Mouse (Mus musculus) macrophage (primary cell): Measurements from ENCODE around the gene Baiap2l2. TPM values are rescaled to one million over a fixed set of nuclear protein-coding genes. Genes with fewer than 3 reads are reported as not detected.
A peak's percentile ranks its signal among the peaks of the same experiment; 100 is the strongest.
"Not testable (repeated sequence)": the region's sequence is repeated elsewhere in the genome, so short reads cannot be mapped to it uniquely, and the experiment has no call there.

Source experiments
- H3K27ac ChIP-seq: fragments of 350-480 bp; formaldehyde crosslinking; 2 replicates; pipeline ENCODE4 v1.9.0; 2021
- H3K36me3 ChIP-seq: fragments of 350-480 bp; formaldehyde crosslinking; 2 replicates; pipeline ENCODE4 v1.9.0; 2021; ENCODE audit errors: inconsistent target
- H3K4me3 ChIP-seq: fragments of 350-480 bp; formaldehyde crosslinking; 2 replicates; pipeline ENCODE4 v1.9.0; 2021; ENCODE audit errors: inconsistent target
- H3K79me2 ChIP-seq: fragments of 350-480 bp; formaldehyde crosslinking; 2 replicates; pipeline ENCODE4 v1.9.0; 2021; ENCODE audit errors: inconsistent target
- WGBS: methylation state at CpG from one replicate; pipeline ENCODE4 v1.1.7; 2026; ENCODE audit warnings: inconsistent platforms; ENCODE audit not compliant: missing documents; 5-methylcytosine and 5-hydroxymethylcytosine counted together
- polyA plus RNA-seq: library from polyadenylated mRNA; stranded (reverse); fragments of 250-400 nt; gene quantifications from 3 replicates; pipeline ENCODE4 v1.2.4, GENCODE M21; 2018; ENCODE audit warnings: inconsistent platforms

The Baiap2l2 gene
- polyA plus RNA-seq, 1 experiment from 2014 or later = not detected

DNA sequence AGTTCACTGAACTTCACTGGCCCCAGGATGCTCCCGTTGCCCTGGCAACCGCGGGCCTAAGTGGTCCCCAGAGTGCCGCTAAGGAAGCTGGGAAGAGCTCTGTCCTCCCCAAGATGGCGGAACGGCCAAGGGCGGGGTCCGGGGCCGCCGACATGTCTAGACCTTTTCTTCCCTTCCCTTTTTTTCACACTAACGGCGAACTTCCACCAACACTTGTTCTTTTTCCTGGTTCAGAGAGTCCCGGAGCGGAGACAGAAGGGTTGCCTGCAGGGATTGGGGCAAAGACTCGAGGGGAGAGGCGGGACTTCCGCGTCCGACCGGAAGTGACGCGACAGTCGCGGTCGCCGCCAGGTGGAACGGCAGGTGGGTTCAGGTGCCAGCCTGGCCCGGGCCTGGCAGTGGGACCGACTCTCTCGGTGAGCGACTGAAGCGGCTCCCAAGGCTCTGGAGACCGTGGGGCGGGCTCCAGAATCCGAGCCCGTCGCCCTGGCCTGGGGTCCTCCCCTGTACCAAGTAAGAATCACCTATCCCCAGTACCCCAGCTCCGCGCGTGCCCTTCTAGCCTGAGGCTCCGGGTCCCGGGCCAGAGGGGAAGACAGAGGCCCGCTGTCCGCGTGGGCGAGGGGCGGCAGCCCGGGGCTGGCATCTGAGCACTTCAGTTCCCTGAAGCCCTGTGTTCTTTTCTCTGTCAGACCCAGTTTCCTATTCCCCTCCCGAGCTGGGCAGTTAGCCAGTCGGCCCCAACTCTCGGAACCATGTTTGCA is 56.1 kb downstream of the Baiap2l2 start, which contains the start of the genes Pick1 and Gm49486:
Gene Pick1, plus strand, starts transcription at position 116 of the 764 bp plus-strand sequence.
Gene Gm49486, plus strand, starts transcription at position 334 of the 764 bp plus-strand sequence.
- Histone ChIP-seq H3K27ac (peak within 1 kb of the TSS; percentile 61), H3K4me3 (peak within 1 kb of the TSS; percentile 47), H3K79me2 (no peaks in the 10 kb centered on the region), H3K36me3 (no peaks in the 10 kb centered on the region)
- WGBS = 3% methylated on average over 50 of the region's 51 CpGs

DNA sequence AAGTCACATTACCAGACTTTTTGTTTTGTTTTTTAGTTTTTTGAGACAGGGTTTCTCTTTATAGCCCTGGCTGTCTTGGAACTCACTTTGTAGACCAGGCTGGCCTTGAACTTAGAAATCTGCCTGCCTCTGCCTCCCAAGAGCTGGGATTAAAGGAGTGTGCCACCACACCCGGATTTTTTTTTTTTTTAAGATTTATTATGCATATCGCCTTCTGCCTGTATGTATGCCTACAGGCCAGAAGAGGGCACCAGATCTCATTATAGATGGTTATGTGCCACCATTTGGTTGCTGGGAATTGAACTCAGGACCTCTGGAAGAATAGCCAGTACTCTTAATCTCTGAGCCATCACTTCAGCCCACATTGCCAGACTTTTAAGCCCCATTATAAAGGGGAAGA is 59.6 kb downstream of the Baiap2l2 start:
- not testable (repeated sequence) for H3K79me2 ChIP-seq, H3K4me3 ChIP-seq, H3K36me3 ChIP-seq, H3K27ac ChIP-seq
- 51% methylated on average over 2 of the region's 2 CpGs for WGBS

DNA sequence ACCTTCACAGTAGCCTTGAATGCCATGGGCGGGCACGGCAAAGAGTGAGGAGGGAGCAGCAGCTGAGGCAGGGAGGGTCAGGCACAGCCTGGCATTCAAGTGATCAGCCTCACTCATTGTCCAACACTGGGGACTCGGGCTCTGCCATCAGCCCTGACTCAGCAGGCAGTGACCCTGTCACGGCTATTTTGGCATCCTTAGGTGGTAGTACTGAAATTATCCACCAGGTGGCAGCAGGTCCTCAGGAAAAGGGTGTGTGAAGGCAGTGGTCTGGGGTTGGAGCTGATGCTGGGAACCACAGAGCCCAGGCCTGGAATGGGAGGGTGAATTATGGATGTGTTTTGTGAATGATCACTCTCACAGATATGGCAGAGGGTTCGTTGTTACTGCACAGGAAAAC is 60.7 kb downstream of the Baiap2l2 start:
- 14% methylated on average over 5 of the region's 5 CpGs for WGBS
- Histone ChIP-seq H3K4me3 (no peak overlapping the region), H3K36me3 (no peaks in the 10 kb centered on the region), H3K27ac (no peak overlapping the region), H3K79me2 (no peaks in the 10 kb centered on the region)

DNA sequence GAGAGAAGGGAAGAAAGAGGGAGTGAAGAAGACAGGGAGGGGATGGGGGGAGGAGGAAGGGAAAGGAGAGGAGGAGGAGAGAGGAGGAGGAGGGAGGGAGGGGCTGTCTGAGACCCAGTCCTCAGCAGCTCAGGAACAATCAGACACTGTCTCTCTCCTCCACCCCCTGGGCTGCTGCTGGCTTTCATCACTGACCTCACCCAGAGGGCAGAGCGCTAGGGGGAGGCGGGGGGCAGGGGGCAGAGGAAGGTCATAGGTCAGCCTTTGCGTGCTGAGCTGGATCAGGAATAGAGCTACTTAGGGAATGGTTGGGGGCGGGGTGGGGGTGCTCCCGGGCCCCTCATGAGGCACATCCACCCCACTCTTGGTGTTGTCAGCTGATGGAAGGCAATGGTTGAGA is 61.7 kb downstream of the Baiap2l2 start:
- H3K36me3 ChIP-seq = no peaks in the 10 kb centered on the region
- WGBS = 55% methylated on average over 4 of the region's 5 CpGs
- no peak overlapping the region for H3K4me3 ChIP-seq
- H3K27ac ChIP-seq = no peak overlapping the region
- no peaks in the 10 kb centered on the region for H3K79me2 ChIP-seq

DNA sequence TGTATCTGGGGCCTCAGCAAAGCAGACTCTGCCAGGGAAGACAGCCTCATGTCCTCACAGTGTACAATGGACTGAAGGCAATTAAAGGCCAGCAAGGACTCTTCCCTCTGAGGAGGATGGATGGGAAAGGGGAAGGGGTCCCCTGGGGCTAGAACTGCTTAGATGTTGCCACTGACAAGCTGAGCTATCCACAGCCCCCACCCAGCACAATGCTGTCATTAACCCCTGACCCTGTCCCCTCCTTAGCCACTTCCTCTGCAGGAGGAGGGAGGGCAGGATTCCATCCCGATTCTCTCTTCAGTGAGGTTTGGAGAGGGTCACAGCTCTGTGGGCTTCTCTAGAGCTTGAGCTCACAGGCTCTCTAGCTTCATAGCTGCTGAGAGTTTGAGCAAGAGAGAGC is 65.8 kb downstream of the Baiap2l2 start:
- Histone ChIP-seq H3K4me3 (no peak overlapping the region), H3K79me2 (no peaks in the 10 kb centered on the region), H3K27ac (no peak overlapping the region), H3K36me3 (no peaks in the 10 kb centered on the region)
- WGBS = 25% methylated on average over 1 of the region's 1 CpGs

DNA sequence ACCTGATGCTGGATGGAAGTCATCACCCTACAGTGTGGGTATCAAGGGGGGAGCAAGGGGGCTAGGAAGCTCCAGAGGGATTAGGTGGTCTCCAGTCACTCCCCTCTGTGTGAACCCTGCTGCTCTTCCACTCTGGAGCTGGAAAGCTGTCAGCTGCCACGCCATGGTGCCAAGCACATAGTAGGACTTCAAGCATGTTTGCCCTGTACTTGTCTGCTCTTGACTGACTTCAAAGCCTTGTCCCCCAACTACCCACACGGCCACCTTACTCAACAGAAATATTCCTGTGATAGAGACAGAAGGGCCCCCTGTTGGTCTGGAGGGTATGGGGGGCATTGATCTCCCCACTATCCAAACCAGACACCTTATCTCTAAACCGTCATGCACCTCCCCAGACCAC is 69.1 kb downstream of the Baiap2l2 start:
- no peaks in the 10 kb centered on the region for H3K36me3 ChIP-seq
- no peak overlapping the region for H3K4me3 ChIP-seq
- 90% methylated on average over 3 of the region's 3 CpGs for WGBS
- no peaks in the 10 kb centered on the region for H3K79me2 ChIP-seq
- no peak overlapping the region for H3K27ac ChIP-seq

DNA sequence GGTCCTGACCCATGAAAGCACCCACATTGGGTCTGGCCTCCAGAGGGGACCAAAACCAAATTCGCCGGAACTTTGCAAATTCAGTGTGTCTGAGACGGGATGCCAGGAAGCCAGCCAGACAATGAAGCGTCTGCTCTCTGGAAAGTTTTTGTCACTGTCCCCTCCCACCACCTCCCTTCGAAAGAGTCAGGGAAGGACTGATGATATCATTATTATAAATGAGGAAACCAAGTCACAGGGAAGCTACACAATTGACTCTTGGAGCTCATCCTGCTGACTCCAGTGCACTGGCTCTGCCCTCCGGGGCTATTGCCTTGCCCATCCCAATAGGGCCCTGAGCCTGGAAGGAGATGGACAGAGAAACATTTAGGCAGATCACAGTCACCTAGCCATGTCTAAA is 71.7 kb downstream of the Baiap2l2 start:
- no peaks in the 10 kb centered on the region for H3K36me3 ChIP-seq
- peaks cover 6% of the 10 kb centered on the region; the same call in 1 of the 2 replicates for H3K79me2 ChIP-seq
- H3K27ac ChIP-seq = no peak overlapping the region
- 90% methylated on average over 6 of the region's 6 CpGs for WGBS
- no peak overlapping the region for H3K4me3 ChIP-seq

DNA sequence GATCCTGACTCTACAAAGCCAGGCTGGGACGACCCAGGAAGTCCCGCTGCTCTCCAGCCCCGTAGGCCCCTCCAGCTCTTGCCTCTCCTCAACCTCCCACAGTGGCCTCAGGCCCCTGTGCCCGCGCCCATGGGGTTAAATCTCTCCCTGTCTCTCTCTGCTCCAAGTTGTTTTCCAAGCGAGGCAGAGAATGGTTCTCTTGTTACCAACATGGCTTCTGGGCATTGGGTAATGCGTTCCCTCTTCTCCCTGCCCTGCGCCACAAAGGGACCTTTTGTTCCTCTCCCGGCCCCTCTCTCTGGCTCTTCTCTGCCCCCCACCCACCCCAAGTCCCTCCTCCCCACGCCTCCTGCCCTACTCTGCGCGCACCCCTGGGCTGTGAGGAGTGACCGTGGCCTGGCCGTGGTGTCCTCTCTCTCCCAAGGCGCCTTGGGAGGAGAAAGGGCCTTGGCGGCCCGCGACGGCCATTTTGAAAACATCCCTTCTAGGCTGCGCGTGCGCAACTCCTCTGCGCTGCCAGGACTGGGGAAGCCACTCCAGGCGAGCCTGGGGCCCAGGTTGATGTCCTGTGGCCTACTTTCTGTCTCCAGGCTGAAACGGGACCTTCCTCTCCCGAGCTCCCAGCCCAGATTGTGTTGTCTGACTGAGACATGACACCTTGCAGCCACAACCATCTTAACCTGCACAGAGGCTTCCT is 72.4 kb downstream of the Baiap2l2 start:
- Histone ChIP-seq H3K27ac (no peak overlapping the region), H3K79me2 (peaks cover 6% of the 10 kb centered on the region; the same call in 1 of the 2 replicates), H3K36me3 (no peaks in the 10 kb centered on the region), H3K4me3 (no peak overlapping the region)
- 97% methylated on average over 25 of the region's 26 CpGs for WGBS

DNA sequence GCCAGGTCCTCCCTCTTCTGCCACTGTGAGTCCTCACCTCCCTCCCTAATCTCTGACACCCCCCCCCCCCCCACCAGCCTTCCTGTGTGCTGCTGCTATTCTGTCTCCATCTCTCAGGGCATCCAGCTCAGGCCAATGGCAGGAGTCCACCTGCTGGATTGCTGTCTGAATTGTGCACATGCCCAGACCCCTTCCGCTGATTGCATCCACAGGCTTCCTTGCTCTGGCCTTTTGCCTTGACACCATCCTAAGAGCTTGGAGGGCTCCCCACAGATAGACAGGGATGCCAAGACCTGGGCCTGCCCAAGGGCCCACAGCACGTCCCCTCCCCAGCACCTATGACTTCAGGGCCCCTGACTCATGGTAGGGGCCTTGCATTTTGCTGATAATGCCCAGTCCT is 75.0 kb downstream of the Baiap2l2 start:
- 95% methylated on average over 2 of the region's 2 CpGs for WGBS
- Histone ChIP-seq H3K36me3 (no peaks in the 10 kb centered on the region), H3K4me3 (no peak overlapping the region), H3K79me2 (peaks cover 6% of the 10 kb centered on the region; the same call in 1 of the 2 replicates), H3K27ac (no peak overlapping the region)

DNA sequence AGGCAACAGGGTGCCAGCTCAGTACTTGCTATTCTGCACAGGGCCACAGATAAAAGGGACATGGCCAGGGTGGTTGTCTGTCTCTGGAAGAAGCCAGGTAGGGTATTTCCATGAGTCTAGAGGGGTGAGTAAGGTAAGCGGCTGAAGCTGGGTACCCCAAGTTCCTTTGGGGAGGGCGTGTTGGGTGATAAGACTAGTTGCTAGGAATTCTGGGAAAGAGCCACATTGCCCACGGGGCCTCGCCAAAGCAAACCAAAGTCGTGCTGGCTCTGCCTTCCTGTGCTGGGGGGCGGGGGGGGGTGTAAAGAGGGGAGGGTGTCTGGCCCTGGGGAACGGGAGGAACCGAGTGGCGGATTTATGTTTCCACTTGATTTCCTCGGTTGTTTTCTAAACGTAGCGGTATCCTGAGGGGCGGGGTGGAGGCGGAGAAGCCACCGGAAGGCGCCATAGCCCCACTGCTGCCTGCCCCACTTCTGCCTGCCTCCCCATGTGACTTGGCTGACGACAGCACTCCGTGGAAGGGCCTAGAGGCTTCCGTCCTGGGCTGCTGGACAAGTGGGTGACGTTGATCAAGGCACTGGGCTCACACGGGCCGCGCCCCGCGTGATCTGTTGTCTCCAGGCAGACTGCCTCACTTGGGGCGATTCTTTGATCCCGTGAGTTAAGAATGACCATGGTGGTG is 76.4 kb downstream of the Baiap2l2 start:
- 34% methylated on average over 27 of the region's 27 CpGs for WGBS
- H3K4me3 ChIP-seq = peak overlapping the region; percentile 37
- H3K79me2 ChIP-seq = peaks cover 6% of the 10 kb centered on the region; the same call in 1 of the 2 replicates
- no peaks in the 10 kb centered on the region for H3K36me3 ChIP-seq
- peak overlapping the region; percentile 75 for H3K27ac ChIP-seq

DNA sequence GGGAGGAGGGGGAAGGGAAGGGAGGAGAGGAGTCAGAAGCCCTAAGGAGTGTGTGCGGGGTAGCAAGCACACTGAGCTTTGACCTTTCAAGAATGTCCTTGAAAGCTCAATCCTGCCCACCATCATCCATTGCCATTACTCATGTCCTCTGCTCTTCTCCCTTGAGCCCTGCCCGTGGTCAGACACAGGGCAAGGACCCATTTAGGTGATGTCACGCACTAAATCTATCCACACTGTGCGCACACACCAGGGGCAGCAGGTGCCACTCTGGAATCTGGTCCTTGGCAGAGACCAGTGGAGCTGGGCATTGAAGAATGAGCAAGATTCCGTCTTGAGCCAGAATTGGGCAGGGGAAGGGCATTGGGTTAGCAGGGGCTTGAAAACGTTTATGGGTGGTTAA is 77.1 kb downstream of the Baiap2l2 start:
- WGBS = 79% methylated on average over 5 of the region's 6 CpGs
- H3K79me2 ChIP-seq = peaks cover 6% of the 10 kb centered on the region; the same call in 1 of the 2 replicates

More for the DNA sequence above, 77.1 kb downstream of the Baiap2l2 start:
- Histone ChIP-seq H3K36me3 (no peaks in the 10 kb centered on the region), H3K4me3 (no peak overlapping the region), H3K27ac (no peak overlapping the region)

Other genes starting within 250 kb of the Baiap2l2 start
- not detected in 3 replicates for gene Galr3, start 243.7 kb downstream of the Baiap2l2 start, polyA plus RNA-seq
- gene Ankrd54, start 222.6 kb downstream of the Baiap2l2 start, polyA plus RNA-seq = 3.9 to 9.7 TPM (median 8.3 TPM) in 3 replicates
- 92.1 to 130 TPM (median 96.7 TPM) in 3 replicates for gene Eif3l, start 210.4 kb downstream of the Baiap2l2 start, polyA plus RNA-seq
- 6.4 to 9.0 TPM (median 7.9 TPM) in 3 replicates for gene Micall1, start 176.6 kb downstream of the Baiap2l2 start, polyA plus RNA-seq
- 27.6 to 119 TPM (median 69.4 TPM) in 3 replicates for gene Polr2f, start 144.5 kb downstream of the Baiap2l2 start, polyA plus RNA-seq
- gene 1700088E04Rik, start 144.3 kb downstream of the Baiap2l2 start, polyA plus RNA-seq = 0.56 to 1.1 TPM (median 0.74 TPM) in 3 replicates
- gene Sox10, start 120.3 kb downstream of the Baiap2l2 start, polyA plus RNA-seq = not detected in 3 replicates
- gene Pick1, start 56.4 kb downstream of the Baiap2l2 start, polyA plus RNA-seq = 4.9 to 9.4 TPM (median 7.0 TPM) in 3 replicates
- gene Gm49486, start 56.1 kb downstream of the Baiap2l2 start, polyA plus RNA-seq = not detected in 3 replicates
- gene Slc16a8, start 30.8 kb downstream of the Baiap2l2 start, polyA plus RNA-seq = not detected in 3 replicates
- gene Pla2g6, start 42.9 kb upstream of the Baiap2l2 start, polyA plus RNA-seq = 4.5 to 6.8 TPM (median 5.8 TPM) in 3 replicates
- 0.80 to 4.1 TPM (median 1.8 TPM) in 3 replicates for gene Maff, start 61.1 kb upstream of the Baiap2l2 start, polyA plus RNA-seq
- 40.4 to 55.8 TPM (median 48.1 TPM) in 3 replicates for gene Tmem184b, start 118.0 kb upstream of the Baiap2l2 start, polyA plus RNA-seq
- 18.1 to 38.8 TPM (median 37.6 TPM) in 3 replicates for gene Csnk1e, start 170.0 kb upstream of the Baiap2l2 start, polyA plus RNA-seq
- gene Kcnj4, start 219.7 kb upstream of the Baiap2l2 start, polyA plus RNA-seq = not detected in 3 replicates
- not detected in 3 replicates for gene Kdelr3, start 230.9 kb upstream of the Baiap2l2 start, polyA plus RNA-seq